Mouse (Mus musculus): ENCODE measurements around the gene Zfp346.

- TF ChIP-seq RAD21 (IDR thresholded peaks at IDR 0.05; ENCODE audit: low read depth, low read length) = no peak
- TF ChIP-seq ZNF384 (IDR thresholded peaks at IDR 0.05; ENCODE audit: low read depth, low read length) = no peak
- no peak for TF ChIP-seq USF1 (IDR thresholded peaks at IDR 0.05; ENCODE audit: low read depth, low read length)
- no peak for TF ChIP-seq EP300 (IDR thresholded peaks at IDR 0.05; ENCODE audit: low read depth in 1 of 2, low read length in 2 of 2)
- no peak for TF ChIP-seq GABPA (IDR thresholded peaks at IDR 0.05; ENCODE audit: low read depth, low read length)
- peak; percentile 78 to 80 for TF ChIP-seq POLR2A (IDR thresholded peaks at IDR 0.05; ENCODE audit: control insufficient read depth in 1 of 2, insufficient read depth in 1 of 2, low read depth in 1 of 2, low read length in 2 of 2, poor library complexity in 1 of 2)
- TF ChIP-seq ZKSCAN1 (IDR thresholded peaks at IDR 0.05; ENCODE audit: low read depth, low read length) = no peak
- peak in 2 of 3 experiments; percentile 44 to 61; a peak in 4 of 6 replicates for TF ChIP-seq CTCF (IDR thresholded peaks at IDR 0.05 in 2 of 3, conservative IDR thresholded peaks at IDR 0.05 in 1 of 3; ENCODE audit: control insufficient read depth in 1 of 3, insufficient read depth in 1 of 3, low read depth in 2 of 3, low read length in 3 of 3, poor library complexity in 1 of 3, severe bottlenecking in 1 of 3)
- TF ChIP-seq HCFC1 (IDR thresholded peaks at IDR 0.05; ENCODE audit: low read depth, low read length) = peak; percentile 52
Measured at GRCm38 (mm10) chr13:55099726-55100478, 5.2 kb upstream of the Zfp346 start, which contains the start of gene Uimc1.
